13 mouse cellular contexts compared by ENCODE assay signal in genomic region chr1:88226670-88227379, GRCm38 (mm10). TPM values are rescaled to one million over a fixed set of nuclear protein-coding genes. Genes with fewer than 3 reads are reported as not detected.
DNase-seq lines count a peak whose midpoint lies in the region; ATAC-seq and TF ChIP-seq lines count a peak whose summit lies in the region.
"Had no signal": no experiment of that assay in that cellular context is flagged by ENCODE, and none has a peak within 500 bp of the region (broad histone marks: within the 10 kb centered on the region; RNA-seq: fewer than 3 reads in every experiment).

Gene Mroh2a (plus strand): TSS chr1:88226986.

- DNase-seq in kidney, postnatal 10 days = peak; percentile 7
- peak; percentile 35 for DNase-seq in MEL (ENCODE audit: low read depth, low spot score)
- DNase-seq in gastrocnemius, postnatal 25 days = peak; percentile 12
- no peak for DNase-seq in ovary, postnatal 10 days (ENCODE audit: low spot score)
- no peak for DNase-seq in ovary, postnatal 14 days (ENCODE audit: low spot score)
- DNase-seq: cerebellum, postnatal 36 days had no signal

- no peak for TF ChIP-seq CTCF in MEL (IDR thresholded peaks at IDR 0.05 in 2 of 3, conservative IDR thresholded peaks at IDR 0.05 in 1 of 3; ENCODE audit: control insufficient read depth in 1 of 3, insufficient read depth in 1 of 3, low read depth in 2 of 3, low read length in 3 of 3, poor library complexity in 1 of 3, severe bottlenecking in 1 of 3)

- no peak within 1 kb of the TSS for H3K27ac ChIP-seq in kidney, embryonic 15.5 days
- H3K27ac ChIP-seq in MEL (ENCODE audit: control insufficient read depth, low read depth, low read length) = no peak within 1 kb of the TSS
- no peak within 1 kb of the TSS for H3K27ac ChIP-seq in liver, embryonic 16.5 days (ENCODE audit: low read length)
- H3K27ac ChIP-seq: hindbrain, embryonic 14.5 days; left cerebral cortex, adult 2 months; stomach, embryonic 15.5 days had no signal

- no peak for ATAC-seq in kidney, embryonic 15.5 days (replicated peaks; ENCODE audit: low FRiP score)
- peak; percentile 19; the same call in 1 of the 2 replicates for ATAC-seq in liver, embryonic 16.5 days (ENCODE audit: low read depth)
- no peak for ATAC-seq in erythroblast, adult 5-6 weeks (replicated peaks; ENCODE audit: low FRiP score, poor library complexity, severe bottlenecking)
- ATAC-seq: forebrain, embryonic 14.5 days had no signal

- TF ChIP-seq POLR2A in MEL (IDR thresholded peaks at IDR 0.05; ENCODE audit: control insufficient read depth in 1 of 2, insufficient read depth in 1 of 2, low read depth in 1 of 2, low read length in 2 of 2, poor library complexity in 1 of 2) = no peak

- peaks cover 63% of the 10 kb centered on the region for H3K9me3 ChIP-seq in kidney, embryonic 15.5 days (replicated peaks)
- H3K9me3 ChIP-seq in MEL (replicated peaks; ENCODE audit: insufficient read depth, low read length) = no peaks in the 10 kb centered on the region
- H3K9me3 ChIP-seq in liver, embryonic 16.5 days (replicated peaks; ENCODE audit: control insufficient read depth, low read length) = peaks cover 33% of the 10 kb centered on the region

- no peaks in the 10 kb centered on the region for H3K36me3 ChIP-seq in kidney, embryonic 15.5 days
- no peaks in the 10 kb centered on the region for H3K36me3 ChIP-seq in MEL (ENCODE audit: control insufficient read depth in 1 of 2, insufficient read depth in 2 of 2, low read length in 2 of 2)
- H3K36me3 ChIP-seq in liver, embryonic 16.5 days (ENCODE audit: control insufficient read depth, insufficient read depth) = no peaks in the 10 kb centered on the region
- H3K36me3 ChIP-seq: stomach, embryonic 15.5 days had no signal

- H3K4me3 ChIP-seq in kidney, embryonic 15.5 days (replicated peaks) = no peak within 1 kb of the TSS
- no peak within 1 kb of the TSS for H3K4me3 ChIP-seq in MEL (ENCODE audit: control insufficient read depth in 1 of 2, insufficient read depth in 1 of 2, low read depth in 2 of 2, low read length in 2 of 2)
- no peak within 1 kb of the TSS for H3K4me3 ChIP-seq in liver, embryonic 16.5 days (ENCODE audit: low read depth, low read length)
- H3K4me3 ChIP-seq: left cerebral cortex, adult 2 months; stomach, embryonic 15.5 days had no signal

- H3K9ac ChIP-seq in kidney, embryonic 15.5 days = no peak within 1 kb of the TSS
- H3K9ac ChIP-seq in MEL (ENCODE audit: control insufficient read depth, low read depth, low read length, poor library complexity, severe bottlenecking) = no peak within 1 kb of the TSS
- H3K9ac ChIP-seq in liver, embryonic 16.5 days (ENCODE audit: low read depth, low read length) = no peak within 1 kb of the TSS
- H3K9ac ChIP-seq: hindbrain, embryonic 14.5 days; stomach, embryonic 15.5 days had no signal

- WGBS in kidney, embryonic 15.5 days = 58% methylated on average over 5 of the region's 5 CpGs
- 36% methylated on average over 5 of the region's 5 CpGs for WGBS in liver, embryonic 16.5 days (ENCODE audit: insufficient replicate concordance)

- H3K79me2 ChIP-seq in MEL (ENCODE audit: control insufficient read depth, insufficient read depth, low read length, poor library complexity) = no peaks in the 10 kb centered on the region

- TF ChIP-seq EP300 in MEL (IDR thresholded peaks at IDR 0.05; ENCODE audit: low read depth in 1 of 2, low read length in 2 of 2) = no peak

- no peaks in the 10 kb centered on the region for H3K4me1 ChIP-seq in kidney, embryonic 15.5 days
- no peaks in the 10 kb centered on the region for H3K4me1 ChIP-seq in MEL (ENCODE audit: control insufficient read depth in 1 of 2, insufficient read depth in 2 of 2, low read length in 2 of 2)
- no peaks in the 10 kb centered on the region for H3K4me1 ChIP-seq in liver, embryonic 16.5 days (ENCODE audit: control insufficient read depth, low read depth, low read length)
- H3K4me1 ChIP-seq: stomach, embryonic 15.5 days had no signal

- H3K4me2 ChIP-seq in kidney, embryonic 15.5 days = no peak within 1 kb of the TSS
- H3K4me2 ChIP-seq in liver, embryonic 16.5 days (ENCODE audit: low read depth, low read length) = no peak within 1 kb of the TSS
- H3K4me2 ChIP-seq: hindbrain, embryonic 14.5 days; stomach, embryonic 15.5 days had no signal

- H3K27me3 ChIP-seq in kidney, embryonic 15.5 days = no peaks in the 10 kb centered on the region
- no peaks in the 10 kb centered on the region for H3K27me3 ChIP-seq in MEL (ENCODE audit: control insufficient read depth in 1 of 2, insufficient read depth in 2 of 2, low read length in 2 of 2)
- no peaks in the 10 kb centered on the region for H3K27me3 ChIP-seq in liver, embryonic 16.5 days (ENCODE audit: control insufficient read depth, insufficient read depth, low read depth, low read length)
- H3K27me3 ChIP-seq: stomach, embryonic 15.5 days had no signal

- no peak for TF ChIP-seq RAD21 in MEL (IDR thresholded peaks at IDR 0.05; ENCODE audit: low read depth, low read length)

TF ChIP-seq in MEL, 35 proteins besides CTCF, POLR2A, EP300 and RAD21:
- no peak for TF ChIP-seq UBTF (IDR thresholded peaks at IDR 0.05; ENCODE audit: borderline replicate concordance, insufficient read depth, low read depth, low read length)
- TF ChIP-seq TCF12 (IDR thresholded peaks at IDR 0.05; ENCODE audit: low read depth, low read length) = no peak
- TF ChIP-seq CHD2 (IDR thresholded peaks at IDR 0.05; ENCODE audit: low read length) = no peak
- TF ChIP-seq MAX (IDR thresholded peaks at IDR 0.05; ENCODE audit: low read length) = no peak
- no peak for TF ChIP-seq SMC3 (IDR thresholded peaks at IDR 0.05; ENCODE audit: low read depth, low read length)
- no peak for TF ChIP-seq MYB (IDR thresholded peaks at IDR 0.05; ENCODE audit: low read depth, low read length)
- no peak for TF ChIP-seq ZNF384 (IDR thresholded peaks at IDR 0.05; ENCODE audit: low read depth, low read length)
- TF ChIP-seq ZKSCAN1 (IDR thresholded peaks at IDR 0.05; ENCODE audit: low read depth, low read length) = no peak
- TF ChIP-seq HCFC1 (IDR thresholded peaks at IDR 0.05; ENCODE audit: low read depth, low read length) = no peak
- no peak for TF ChIP-seq MEF2A (IDR thresholded peaks at IDR 0.05; ENCODE audit: extremely low read depth, insufficient replicate concordance, low read depth, low read length, poor library complexity, severe bottlenecking)
- no peak for TF ChIP-seq RCOR1 (IDR thresholded peaks at IDR 0.05; ENCODE audit: low read depth, low read length)
- no peak for TF ChIP-seq BHLHE40 (IDR thresholded peaks at IDR 0.05; ENCODE audit: borderline replicate concordance, low read depth, low read length)
- TF ChIP-seq ZC3H11A (IDR thresholded peaks at IDR 0.05; ENCODE audit: low read depth, low read length) = no peak
- TF ChIP-seq SIN3A (IDR thresholded peaks at IDR 0.05; ENCODE audit: low read length) = no peak
- no peak for TF ChIP-seq MXI1 (IDR thresholded peaks at IDR 0.05; ENCODE audit: low read depth, low read length)
- TF ChIP-seq USF1 (IDR thresholded peaks at IDR 0.05; ENCODE audit: low read depth, low read length) = no peak
- TF ChIP-seq POLR2AphosphoS5 (IDR thresholded peaks at IDR 0.05; ENCODE audit: borderline replicate concordance, low read depth, low read length) = no peak
- TF ChIP-seq NRF1 (IDR thresholded peaks at IDR 0.05; ENCODE audit: insufficient read depth, low read depth, low read length, poor library complexity, severe bottlenecking) = no peak
- no peak for TF ChIP-seq POLR2AphosphoS2 (IDR thresholded peaks at IDR 0.05; ENCODE audit: low read length)
- no peak for TF ChIP-seq TBP (IDR thresholded peaks at IDR 0.05; ENCODE audit: low read depth, low read length)

RNA-seq across cellular contexts. Expression of gene Mroh2a, which starts in this region (rescaled TPM):
- polyA plus RNA-seq in kidney, embryonic 15.5 days (2015; fragmentation: Nextera tagmentation; extraction: Ambion mirVana) = 1.3 and 1.8 TPM in 2 replicates
- total RNA-seq in MEL (2012; rRNA removed) = 0.20 and 0.27 TPM in 2 replicates
- 1 to 10 TPM in 1 of 2 experiments, not detected in 1; 2.5 TPM for polyA plus RNA-seq in MEL (2012; ENCODE audit: insufficient read depth in 1 of 2, insufficient read length in 2 of 2, low read depth in 1 of 2, low replicate concordance in 2 of 2, missing spikeins in 1 of 2)
- not detected for total RNA-seq in gastrocnemius, postnatal 25 days (2021)
- polyA plus RNA-seq in liver, embryonic 16.5 days (2015; fragmentation: Nextera tagmentation; extraction: Ambion mirVana) = 0.54 and 0.61 TPM in 2 replicates
- total RNA-seq in erythroblast, adult 5-6 weeks (2015; ENCODE audit: low replicate concordance) = 1.7 TPM in 1 of 2 replicates, not detected in the other
- total RNA-seq in erythroblast, adult 5-6 weeks (2017; ENCODE audit: low replicate concordance) = 0.17 and 0.70 TPM in 2 replicates

Comparison
In these comparisons a context has a peak if more than half of its experiments do, and no peak if none do; other contexts are left out.
1. Peak in DNase-seq in gastrocnemius, postnatal 25 days; RNA of the gene not detected or under 1 TPM.
2. Peak in ATAC-seq in liver, embryonic 16.5 days; RNA of the gene not detected or under 1 TPM.
3. DNase-seq: peak in kidney, postnatal 10 days (single experiment) and MEL (single experiment); none in ovary, postnatal 10 days (single experiment) and ovary, postnatal 14 days (single experiment).